Mouse (Mus musculus): ENCODE measurements around the gene Zbtb8os.
A peak's percentile ranks its signal among the peaks of the same experiment; 100 is the strongest.
"Not testable (repeated sequence)": the region's sequence is repeated elsewhere in the genome, so short reads cannot be mapped to it uniquely, and the experiment has no call there.

The Zbtb8os gene

DNA sequence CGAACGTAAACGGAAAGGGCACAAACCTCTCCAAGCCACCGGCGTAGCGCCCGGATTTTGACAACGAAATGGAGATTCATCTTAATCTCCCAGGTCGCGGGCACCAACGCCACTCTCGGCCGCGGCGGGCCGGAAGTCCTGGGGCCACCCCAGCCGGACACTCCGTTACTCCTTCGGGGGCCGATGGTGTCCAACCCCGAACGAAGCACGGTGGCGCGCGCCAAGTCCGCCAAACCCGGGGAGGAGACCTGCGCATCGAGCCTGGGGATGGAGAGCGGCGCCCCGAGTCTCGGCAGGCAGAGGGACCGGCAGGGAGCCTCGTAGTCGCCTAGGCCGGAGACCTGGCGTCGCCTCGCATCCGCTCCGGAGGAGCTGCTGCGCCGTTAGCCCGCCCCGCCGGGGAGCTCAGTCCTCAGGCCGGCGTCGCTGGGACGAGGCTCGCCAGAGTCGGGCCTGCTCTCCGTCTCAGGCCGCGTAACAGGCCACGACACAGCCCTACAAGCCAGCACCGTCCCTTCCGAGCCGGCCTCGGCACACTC lies 749 bp upstream of the Zbtb8os start:
- DNase-seq, result no peak

DNA sequence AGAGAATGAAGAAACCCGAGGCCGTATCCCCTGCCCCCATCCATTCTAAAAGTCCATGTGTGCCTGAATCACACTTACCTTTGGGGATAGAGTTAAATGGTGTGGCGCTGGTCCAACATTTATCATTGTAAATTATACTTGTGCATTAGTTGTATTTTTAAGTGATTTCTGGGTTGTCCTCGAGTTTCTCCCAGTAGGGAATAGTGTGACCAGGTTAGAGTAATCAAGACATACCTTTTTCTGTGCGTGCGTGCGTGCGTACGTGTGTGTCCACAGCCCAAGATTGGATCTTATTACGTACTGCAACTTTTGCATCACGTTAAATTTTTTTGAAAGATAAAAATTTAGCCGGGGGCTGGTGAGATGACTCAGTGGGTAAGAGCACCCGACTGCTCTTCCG lies 796 bp downstream of the Zbtb8os start:
- DNase-seq, result no peak

DNA sequence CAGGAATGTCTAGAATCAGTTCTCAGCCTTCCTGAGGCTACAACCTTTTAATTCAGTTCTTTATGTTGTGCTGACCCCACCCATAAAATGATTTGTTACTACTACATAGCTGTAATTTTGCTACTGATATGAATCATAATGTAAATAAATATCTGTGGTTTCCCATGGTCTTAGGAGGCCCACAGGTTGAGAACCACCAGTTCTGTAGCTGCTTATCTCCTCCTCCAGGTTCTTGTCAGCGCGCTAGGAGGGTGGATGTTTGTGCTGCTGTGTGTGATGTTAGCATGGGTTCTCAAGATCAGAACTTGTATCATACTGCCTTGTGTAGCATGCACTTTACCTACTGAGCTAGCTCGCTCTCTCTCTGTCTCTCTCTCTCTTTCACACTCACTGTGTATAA lies 4.2 kb downstream of the Zbtb8os start:
- DNase-seq, result no peak

DNA sequence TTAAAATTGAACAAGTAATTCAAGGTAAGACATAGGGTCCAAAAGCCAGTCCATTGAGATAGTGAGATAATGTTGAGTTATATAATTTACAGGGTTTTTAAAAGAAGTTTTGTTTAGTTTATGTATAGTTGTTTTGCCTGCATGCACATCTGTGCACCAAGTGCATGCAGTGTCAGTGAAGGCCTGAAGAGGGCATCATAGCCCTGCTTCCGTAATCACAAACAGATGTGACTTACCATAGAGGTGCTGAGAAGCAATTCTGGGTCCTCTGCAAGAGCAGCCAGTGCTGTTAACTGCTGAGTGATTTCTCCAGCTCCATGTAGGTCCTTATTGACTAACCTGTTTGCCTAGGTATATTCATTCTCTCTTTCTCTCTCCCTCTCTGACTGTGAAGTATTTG lies 6.4 kb downstream of the Zbtb8os start:
- no peak for DNase-seq

DNA sequence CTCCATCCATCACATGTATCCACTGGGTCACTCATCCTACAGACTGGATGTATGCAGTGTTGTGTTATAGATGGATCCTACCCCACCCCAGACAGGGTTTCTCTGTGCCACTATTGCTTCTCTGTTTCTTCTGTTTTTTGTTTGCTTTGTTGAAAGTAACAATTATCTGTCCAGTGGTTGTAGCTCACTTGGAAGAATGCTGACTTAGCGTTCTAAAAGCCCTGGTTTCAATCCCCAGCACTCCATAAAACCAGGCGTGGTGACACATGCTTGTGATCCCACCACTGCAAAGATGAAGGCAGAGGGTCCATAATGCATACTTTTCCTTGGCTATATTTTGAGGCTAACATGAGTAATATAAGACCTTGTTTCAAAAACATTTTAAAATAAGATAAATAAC lies 7.2 kb downstream of the Zbtb8os start:
- DNase-seq, result no peak

DNA sequence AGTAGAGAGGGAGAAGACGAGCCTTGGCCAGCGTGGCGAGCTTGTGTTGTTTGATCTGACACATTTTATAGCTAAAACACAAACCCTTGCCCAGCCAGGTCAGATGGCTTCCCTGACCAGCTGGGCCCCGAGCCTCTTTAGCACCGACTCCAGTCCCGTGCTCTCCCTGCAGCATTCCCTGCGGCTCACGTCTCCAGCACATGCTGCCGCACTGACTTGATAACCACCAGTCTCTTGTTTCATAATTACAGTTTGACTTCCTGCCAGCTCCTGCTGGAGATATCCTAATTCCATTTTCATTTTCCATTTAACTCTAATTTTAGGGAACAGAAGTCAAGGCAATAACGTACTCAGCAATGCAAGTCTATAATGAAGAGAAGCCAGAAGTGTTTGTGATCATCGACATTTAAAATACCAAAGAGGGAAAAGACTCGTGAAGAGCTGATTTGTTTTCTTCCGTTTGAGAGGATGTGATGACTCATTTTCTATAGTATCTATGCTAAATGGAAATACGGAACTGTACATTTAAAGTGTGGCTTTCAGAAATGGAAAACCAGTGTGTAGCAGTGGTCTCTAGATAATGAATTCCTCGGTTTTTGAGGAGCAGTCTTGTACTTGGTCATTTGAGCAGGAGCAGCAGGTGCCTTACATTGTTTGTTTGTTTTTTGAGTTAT lies 11.1 kb downstream of the Zbtb8os start:
- DNase-seq, result no peak

DNA sequence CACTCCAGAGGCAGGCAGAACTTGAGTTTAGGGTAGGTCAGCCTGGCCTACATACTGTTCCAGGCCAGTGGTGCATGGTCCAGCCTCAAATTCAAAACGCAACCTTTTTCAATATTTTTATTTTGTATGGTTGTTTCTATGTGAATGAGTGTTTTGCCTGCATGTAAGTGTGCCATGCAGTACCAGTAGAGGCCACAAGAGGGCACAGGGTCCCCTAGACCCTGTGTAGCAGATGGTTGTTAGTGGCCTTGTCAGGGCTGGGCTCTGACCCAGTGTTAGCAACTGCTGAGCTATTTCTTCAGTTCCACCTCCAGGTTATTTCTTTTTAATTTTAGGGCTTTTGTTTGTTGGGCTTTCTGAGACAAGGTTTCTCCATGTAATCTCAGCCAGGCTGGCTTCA lies 15.1 kb downstream of the Zbtb8os start:
- DNase-seq, result peak; percentile 81

DNA sequence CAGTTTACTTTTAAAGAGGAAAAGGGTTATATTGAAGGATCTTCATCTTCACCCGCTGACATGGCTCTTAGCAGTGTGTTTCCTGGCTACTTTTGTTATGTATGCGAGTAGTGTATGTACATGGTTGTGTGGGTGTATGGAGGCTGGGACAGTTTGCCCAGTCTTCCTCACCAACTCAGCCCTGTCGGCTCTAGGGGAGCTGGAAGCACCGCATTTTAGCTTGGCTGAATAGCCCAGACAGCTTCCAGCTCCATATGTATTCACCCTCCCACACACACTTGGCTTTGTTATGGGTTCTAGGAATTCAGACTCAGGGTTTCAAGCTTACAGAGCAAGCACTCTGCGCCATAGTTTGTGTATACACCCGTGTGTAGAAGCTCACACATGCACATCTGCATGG lies 15.6 kb downstream of the Zbtb8os start:
- DNase-seq, result no peak

DNA sequence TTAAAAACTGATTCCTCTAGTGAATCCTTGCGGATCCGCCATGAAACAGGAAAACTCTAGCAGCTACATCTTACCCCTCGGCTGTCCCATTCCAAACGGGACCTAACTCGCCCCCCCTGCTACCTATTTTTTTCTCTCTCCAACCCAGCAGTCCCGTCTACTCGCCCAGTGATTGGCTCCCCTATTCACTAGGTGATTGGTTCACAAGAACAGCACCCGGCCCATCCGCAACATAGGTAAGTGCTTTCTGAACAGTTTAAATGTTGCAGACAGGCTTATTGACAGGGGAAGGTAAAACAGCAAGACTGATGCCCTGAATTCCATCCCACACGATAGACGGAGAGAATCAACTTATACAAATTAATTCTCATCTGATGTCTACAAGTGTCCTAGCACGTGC lies 17.7 kb downstream of the Zbtb8os start:
- no peak for DNase-seq

DNA sequence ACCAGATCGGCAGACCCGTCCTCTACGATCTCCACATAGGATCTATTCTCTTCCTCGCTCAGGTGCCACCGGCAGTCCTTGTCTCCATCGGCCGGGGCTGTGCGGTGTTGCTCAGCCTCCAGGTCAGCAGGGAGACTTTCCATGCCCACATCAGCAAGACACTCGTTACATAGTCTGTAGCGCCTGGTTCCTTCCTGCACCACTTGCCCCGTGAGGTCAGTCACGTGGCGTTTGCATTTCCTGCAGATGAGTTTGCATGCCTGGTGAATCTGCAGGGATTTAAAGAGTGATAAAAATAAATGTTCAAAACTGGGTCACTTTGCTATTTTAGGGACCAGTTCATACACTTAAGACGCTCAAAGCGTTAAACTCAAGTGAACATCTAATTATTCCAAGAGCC lies 18.7 kb downstream of the Zbtb8os start:
- no peak for DNase-seq

DNA sequence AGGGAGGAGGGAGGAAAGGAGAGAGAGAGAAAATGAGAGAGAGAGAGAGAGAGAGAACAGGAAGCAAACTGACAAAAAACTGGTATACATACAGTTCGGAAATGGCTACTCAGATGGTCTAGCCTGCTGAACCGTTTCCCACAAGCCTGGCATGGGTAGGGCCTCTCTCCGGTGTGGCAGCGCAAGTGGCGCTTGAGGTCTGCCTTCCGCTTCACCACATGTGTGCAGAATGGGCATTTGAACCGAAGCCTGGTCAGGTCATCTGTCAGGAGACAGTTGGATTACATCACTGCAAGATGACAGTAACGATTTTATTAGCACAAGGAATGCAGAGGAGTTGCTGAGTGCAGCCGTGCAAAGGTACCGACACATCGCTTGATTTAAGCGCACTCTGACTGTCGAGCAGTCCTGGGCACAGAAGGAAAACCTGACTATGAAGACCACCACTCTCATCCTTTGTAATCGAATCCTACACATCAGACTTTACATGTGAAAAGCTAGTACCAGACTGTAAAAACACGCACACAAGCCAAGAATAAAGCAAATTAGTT lies 22.2 kb downstream of the Zbtb8os start:
- DNase-seq, result no peak

DNA sequence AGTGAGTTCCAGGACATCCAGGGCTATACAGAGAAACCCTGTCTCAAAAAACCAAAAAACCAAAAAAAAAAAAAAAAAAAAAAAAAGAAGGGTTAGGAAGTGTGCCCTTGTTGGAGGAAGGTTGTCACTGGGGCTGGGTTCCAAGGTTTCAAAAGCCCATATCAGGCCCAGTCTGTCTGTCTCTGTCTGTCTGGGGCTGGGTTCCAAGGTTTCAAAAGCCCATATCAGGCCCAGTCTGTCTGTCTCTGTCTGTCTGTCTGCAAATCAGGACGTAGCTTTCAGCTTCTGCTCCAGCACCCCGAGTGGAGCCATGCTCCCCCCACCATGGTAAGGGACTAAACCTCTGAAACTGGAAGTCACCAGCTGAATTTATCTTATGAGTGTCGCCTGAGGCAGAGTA lies 26.7 kb downstream of the Zbtb8os start:
- DNase-seq, result not testable (repeated sequence)

DNA sequence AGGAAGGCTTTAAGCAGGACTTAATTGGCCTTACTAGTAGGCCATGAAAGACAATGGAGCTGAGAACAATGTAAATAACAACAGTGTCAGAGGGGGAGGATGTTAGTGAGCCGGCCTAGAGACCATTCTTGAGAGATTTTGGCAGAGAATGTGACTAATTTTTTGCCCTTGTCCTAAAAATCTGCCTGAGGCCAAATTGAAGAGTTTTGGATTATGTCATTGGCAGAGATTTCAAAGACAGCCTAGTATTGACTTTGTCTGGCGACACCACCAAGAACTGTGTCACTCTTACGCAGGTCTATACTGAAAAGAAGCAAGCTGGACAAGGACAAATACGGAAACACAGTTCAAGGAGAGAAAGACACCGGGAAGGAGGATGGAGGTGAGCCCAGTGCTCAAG lies 27.3 kb downstream of the Zbtb8os start:
- DNase-seq, result no peak

DNA sequence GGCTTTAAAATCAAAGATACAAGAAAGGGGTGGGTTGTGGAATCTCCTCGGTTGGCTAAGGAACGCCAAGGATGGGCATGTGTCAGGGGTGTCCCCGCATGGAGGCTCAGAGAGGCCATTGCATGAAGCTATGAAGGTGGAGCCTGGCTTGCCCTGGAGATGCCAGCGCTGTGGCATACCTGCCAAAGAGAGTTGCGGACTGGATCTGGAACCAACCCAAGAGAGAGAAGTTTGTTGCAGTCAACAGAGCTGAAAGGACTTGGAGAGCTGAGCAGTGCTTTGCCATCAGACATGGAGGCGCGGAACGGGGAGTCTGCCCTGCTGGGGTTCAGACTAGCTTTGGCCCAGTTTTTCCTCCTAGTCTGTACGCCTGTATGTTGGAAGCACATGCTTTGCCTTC lies 28.0 kb downstream of the Zbtb8os start:
- DNase-seq, result no peak

DNA sequence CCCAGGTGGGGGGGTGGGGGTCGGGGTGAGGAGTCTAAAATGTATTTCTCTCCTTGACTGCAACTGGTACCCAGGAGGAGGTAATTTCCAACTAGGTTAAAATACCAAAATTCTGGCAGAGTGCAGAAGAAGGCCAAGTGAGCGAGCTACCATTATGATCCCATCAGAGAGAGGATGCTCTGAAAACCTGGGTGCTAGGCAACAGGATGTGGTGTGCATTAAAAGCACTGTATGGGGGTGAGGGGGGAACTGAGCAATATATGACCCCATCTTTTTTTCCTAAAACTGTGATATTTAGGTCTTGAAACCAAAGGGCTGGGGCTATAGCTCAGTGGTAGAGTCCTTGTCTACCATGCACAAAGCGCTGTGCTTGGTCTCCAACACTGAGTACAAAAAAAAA lies 28.9 kb downstream of the Zbtb8os start:
- no peak for DNase-seq

DNA sequence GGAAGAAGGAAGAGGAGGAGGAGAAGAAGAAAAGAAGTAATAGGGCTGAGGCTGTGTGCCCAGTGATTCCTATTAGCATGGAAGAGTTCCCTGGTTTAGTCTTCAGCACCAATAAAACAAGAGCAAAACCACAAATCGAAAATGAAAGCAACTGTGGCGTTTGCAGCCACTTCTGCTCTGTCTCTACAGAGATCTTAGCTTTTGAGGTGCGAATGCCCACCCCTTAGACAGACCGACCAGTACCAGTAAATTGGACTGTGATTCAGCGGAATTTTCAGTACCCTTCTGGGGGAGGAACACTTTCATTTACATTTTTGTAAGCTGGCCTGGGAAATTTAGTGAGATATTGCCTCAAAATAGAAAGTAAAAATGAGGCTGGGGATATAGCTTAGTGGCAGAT lies 29.7 kb downstream of the Zbtb8os start:
- DNase-seq, result no peak

DNA sequence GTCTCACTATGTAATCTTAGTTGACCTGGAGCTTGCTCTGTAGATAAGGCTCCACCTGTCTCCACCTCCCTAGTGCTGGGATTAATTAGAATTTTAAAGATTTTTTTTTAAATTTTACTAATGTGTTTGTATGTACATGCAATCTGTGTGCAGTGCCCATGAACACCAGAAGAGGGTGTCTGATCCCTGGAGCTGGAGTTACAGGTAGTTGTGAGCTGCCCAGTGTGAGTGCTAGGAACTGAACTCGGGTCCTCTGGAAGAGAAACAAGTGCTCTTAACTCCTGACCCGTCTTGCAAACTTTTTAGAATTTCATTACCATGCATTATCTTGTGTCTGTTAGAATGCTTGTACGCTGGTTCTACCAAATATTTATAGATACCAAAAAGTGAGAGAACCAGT lies 35.9 kb downstream of the Zbtb8os start:
- DNase-seq, result no peak

DNA sequence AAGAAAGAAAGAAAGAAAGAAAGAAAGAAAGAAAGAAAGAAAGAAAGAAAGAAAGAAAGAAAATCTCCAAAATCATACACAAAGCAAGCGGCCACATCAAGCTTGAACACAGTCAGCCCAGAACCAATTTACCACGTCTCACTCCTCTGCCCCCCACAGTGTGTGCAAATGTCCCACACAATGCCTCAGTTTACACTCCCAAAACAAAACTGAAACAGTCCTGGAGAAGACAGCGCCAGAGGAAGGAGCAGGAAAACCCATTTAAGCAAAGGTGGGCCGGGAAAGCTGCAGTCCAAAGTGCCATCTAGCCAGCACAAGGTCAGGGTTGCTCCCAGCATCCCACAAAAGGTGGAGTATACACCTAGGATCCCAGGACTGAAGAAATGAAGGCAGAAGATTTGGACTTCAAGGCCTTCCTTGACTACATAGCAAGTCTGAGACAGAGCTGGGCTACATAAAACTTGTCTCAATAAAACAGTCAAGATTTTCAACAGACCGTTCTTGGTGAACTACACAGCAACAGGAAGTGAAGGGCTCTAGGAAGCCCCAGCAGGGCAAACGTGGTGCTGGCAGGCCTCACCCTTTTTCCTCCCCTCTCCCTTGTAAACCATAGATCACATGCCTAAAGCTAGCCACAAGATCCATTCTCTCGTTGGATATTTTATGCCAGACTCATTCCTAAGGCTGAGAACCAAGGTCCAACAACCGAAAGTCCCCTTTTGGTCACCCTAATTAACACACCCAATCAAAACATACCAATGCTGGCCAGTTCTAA lies 37.9 kb downstream of the Zbtb8os start:
- no peak for DNase-seq

DNA sequence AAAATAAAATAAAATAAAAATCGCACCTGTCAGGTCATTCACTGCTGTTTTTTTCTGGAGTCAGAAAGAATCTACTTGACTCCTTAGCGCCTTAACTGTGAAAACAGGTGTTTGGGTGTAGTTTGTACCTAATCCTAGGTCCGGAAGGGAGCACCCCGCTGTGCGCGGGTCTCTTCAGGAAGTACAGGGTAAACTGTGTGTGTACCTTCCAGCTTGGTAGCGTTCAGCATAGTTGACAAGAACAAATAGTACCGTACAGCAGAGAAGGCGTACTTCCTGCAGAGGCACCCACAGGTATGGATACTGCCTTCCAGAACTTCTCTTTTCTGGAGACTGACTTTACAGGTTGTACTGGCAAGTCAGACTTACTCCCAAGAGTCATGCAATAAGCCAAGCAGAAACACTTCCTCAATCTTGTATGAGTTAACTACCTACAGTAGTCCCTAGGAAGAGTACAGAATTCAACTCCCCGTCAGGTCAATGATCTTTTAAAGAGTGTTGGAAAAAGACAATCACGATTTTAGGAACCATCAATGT lies 38.8 kb downstream of the Zbtb8os start:
- no peak for DNase-seq

DNA sequence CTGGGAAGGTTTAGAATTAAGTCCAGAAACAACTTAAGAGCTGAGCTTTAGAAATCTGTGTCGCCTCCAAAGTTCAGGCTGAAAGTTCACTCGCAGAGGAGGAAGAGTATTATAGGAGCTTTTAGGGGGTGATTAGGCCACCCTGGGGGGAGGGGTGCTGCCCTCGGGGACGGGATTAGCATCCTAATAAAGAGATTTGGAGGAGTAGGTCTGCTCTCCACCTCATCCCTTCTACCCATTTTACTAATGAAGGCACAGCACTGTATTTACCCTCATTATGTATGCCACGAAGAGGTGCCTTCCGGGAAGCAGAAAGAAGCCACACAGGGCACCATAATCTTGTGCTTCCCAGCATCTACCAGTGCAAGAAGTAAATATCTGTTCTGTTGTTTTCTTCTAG lies 39.5 kb downstream of the Zbtb8os start:
- no peak for DNase-seq

DNA sequence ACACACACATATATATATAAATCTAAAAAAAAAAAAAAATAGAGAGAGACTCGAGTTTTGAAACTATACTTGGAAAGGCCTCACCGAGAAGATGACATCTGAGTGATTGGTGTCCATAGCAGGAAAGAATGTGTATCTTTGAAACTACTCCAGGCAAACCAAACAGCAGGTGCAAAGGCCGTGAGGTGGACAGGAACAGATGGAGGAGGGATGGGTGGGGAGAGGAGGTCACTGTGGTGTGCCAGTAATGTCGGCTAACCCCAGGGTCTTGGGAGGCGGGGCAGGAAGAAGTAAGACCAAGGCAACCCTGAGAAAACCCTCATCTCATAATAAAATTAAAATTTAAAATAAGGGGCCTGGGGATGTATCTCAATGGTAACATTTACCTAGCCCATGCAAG lies 40.3 kb downstream of the Zbtb8os start:
- no peak for DNase-seq

DNA sequence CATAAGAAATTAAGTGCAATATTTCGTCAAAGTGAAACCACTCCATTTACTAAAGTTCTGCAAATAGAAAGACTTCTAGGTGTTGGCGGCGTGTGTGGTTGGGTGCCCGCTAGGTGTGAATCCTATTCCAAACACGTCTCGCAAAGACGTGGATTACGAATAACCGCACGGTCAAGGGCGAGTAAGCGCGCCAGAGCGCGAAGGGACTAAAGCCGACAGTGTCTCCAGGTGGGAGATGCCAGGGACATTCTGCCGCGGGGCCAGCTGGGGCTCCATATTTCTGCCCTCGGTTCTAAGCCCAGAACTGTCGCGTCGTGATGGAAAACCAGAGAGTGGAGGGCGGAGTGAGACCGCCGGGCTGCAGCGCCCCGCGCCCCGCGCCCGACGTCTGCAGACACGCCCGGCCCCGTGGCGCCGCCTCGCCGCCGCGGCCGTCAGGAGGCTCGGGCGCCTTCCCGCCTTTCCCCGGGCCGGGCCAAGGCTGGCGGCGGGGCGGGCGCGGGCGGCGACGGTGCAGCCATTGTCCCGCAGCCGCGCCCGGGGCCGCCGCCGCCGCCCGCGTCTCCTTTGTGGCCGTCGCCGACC lies 41.6 kb downstream of the Zbtb8os start:
- peak; percentile 54 for DNase-seq

DNA sequence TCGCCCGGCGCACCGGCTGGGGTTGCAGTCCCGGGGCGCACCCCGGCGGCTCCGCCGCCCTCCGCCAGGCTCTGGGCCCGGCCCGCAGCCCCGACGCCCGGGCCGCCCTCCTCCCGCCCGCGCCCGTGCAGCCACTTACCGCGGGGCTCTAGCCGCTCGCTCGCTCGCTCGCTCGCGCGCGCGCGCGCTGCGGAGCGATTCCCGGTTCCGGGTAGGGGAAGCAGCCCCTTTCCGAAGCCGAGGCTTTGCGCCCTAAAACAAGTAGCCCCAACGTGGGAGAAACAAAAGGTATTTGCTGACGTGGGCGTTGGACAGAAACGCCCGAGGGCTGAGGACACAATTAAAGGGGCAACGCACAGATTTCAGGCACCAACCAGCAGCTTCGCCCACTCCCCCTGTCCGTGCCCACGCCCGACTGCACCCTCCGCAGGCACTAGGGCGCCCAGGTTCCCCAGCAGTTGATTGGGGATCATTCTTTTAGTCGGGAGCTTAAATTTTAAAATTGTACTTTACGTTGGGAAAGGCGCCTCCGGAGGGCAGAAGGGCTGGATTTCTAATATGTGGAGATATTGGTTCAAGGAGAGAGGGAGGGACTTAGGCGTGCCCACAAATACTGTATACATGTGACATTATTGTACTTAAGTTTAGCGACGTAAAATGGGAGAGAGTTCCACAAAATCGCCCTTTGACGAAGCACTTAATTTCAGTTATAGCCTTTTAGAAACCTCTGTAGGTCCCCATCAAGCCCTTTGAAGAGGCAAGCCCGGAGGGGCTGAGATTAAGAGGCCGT lies 42.3 kb downstream of the Zbtb8os start, which contains the start of gene Zbtb8a:
Gene Zbtb8a, minus strand, starts transcription at position 516 of the 790 bp plus-strand sequence.
- peak; percentile 47 for DNase-seq

Measured in cerebellum, adult 8-10 months (tissue).